Mouse (Mus musculus) MEL (cell line): ENCODE measurements at regions not wholly inside any gene's neighbourhood (a gene's known extent, or its start where the extent isn't known, plus 50 kb on each side); places are given as distances from the start of the nearest gene placed in this dataset.

ENCODE experiments used
- CTCF ChIP-seq, 3 experiments: IDR thresholded peaks in 2 of 3; conservative IDR thresholded peaks in 1 of 3; 2 replicates each; pipeline ENCODE4 v1.5.1; 2011 to 2012; ENCODE audit warnings: low read length in 3 of 3, low read depth in 2 of 3, mild to moderate bottlenecking in 2 of 3, improper control_type of control experiment in 1 of 3, inconsistent platforms in 1 of 3, mixed read lengths in 1 of 3, moderate library complexity in 1 of 3; ENCODE audit not compliant: control insufficient read depth in 1 of 3, insufficient read depth in 1 of 3, poor library complexity in 1 of 3, severe bottlenecking in 1 of 3
- ELF1 ChIP-seq: IDR thresholded peaks from 2 replicates; pipeline ENCODE4 v1.6.1; 2014; ENCODE audit warnings: low read depth, mild to moderate bottlenecking, inconsistent platforms, low read length, improper control_type of control experiment, moderate library complexity
- EP300 ChIP-seq, 2 experiments: IDR thresholded peaks; 2 replicates each; pipeline ENCODE4 v1.6.1; 2011; ENCODE audit warnings: improper control_type of control experiment in 2 of 2, low read length in 2 of 2, low read depth in 1 of 2, mild to moderate bottlenecking in 1 of 2
- POLR2A ChIP-seq, 2 experiments: IDR thresholded peaks; 2 replicates each; pipeline ENCODE4 v1.6.1; 2011 to 2012; ENCODE audit warnings: low read length in 2 of 2, mild to moderate bottlenecking in 2 of 2, control low read depth in 1 of 2, improper control_type of control experiment in 1 of 2, low read depth in 1 of 2, moderate library complexity in 1 of 2; ENCODE audit not compliant: control insufficient read depth in 1 of 2, insufficient read depth in 1 of 2, poor library complexity in 1 of 2
- TAL1 ChIP-seq: IDR thresholded peaks from 2 replicates; pipeline ENCODE4 v1.6.1; 2012; ENCODE audit warnings: mild to moderate bottlenecking, inconsistent platforms, low read length, moderate library complexity, mixed read lengths
- USF2 ChIP-seq, 2 experiments: IDR thresholded peaks; 2 replicates each; pipeline ENCODE4 v1.6.1; 2011 to 2012; ENCODE audit warnings: improper control_type of control experiment in 2 of 2, low read length in 2 of 2, borderline replicate concordance in 1 of 2, inconsistent platforms in 1 of 2, low read depth in 1 of 2, mild to moderate bottlenecking in 1 of 2; ENCODE audit not compliant: insufficient read depth in 1 of 2

- TF ChIP-seq POLR2A (IDR thresholded peaks at IDR 0.05; ENCODE audit: control insufficient read depth in 1 of 2, insufficient read depth in 1 of 2, low read depth in 1 of 2, low read length in 2 of 2, poor library complexity in 1 of 2) (no peak), USF2 (IDR thresholded peaks at IDR 0.05; ENCODE audit: borderline replicate concordance in 1 of 2, insufficient read depth in 1 of 2, low read depth in 1 of 2, low read length in 2 of 2) (no peak), CTCF (IDR thresholded peaks at IDR 0.05 in 2 of 3, conservative IDR thresholded peaks at IDR 0.05 in 1 of 3; ENCODE audit: control insufficient read depth in 1 of 3, insufficient read depth in 1 of 3, low read depth in 2 of 3, low read length in 3 of 3, poor library complexity in 1 of 3, severe bottlenecking in 1 of 3) (no peak), EP300 (IDR thresholded peaks at IDR 0.05; ENCODE audit: low read depth in 1 of 2, low read length in 2 of 2) (no peak), TAL1 (no peak), ELF1 (no peak)
Observed at GRCm38 (mm10) chr17:89961431-89961830, 51.2 kb upstream of the Gm10184 start.
